26 mouse cellular contexts compared by ENCODE assay signal in genomic region chr7:96619930-96620472, GRCm38 (mm10).
DNase-seq lines count a peak whose midpoint lies in the region; ATAC-seq and TF ChIP-seq lines count a peak whose summit lies in the region.
"Had no signal": no experiment of that assay in that cellular context is flagged by ENCODE, and none has a peak within 500 bp of the region (broad histone marks: within the 10 kb centered on the region; RNA-seq: fewer than 3 reads in every experiment).

No protein-coding gene starts in this region.

- no peaks in the 10 kb centered on the region for H3K36me3 ChIP-seq in midbrain, embryonic 11.5 days (ENCODE audit: control insufficient read depth, insufficient read depth, low read length)
- H3K36me3 ChIP-seq in midbrain, postnatal 0 days (ENCODE audit: insufficient read depth, low read length), result no peaks in the 10 kb centered on the region
- H3K36me3 ChIP-seq in embryonic facial prominence, embryonic 12.5 days, result no peaks in the 10 kb centered on the region
- H3K36me3 ChIP-seq in limb, embryonic 10.5 days, result no peaks in the 10 kb centered on the region
- no peaks in the 10 kb centered on the region for H3K36me3 ChIP-seq in limb, embryonic 13.5 days
- H3K36me3 ChIP-seq: forebrain, embryonic 15.5 days; G1E had no signal

- no peak for ATAC-seq in midbrain, embryonic 11.5 days (ENCODE audit: low FRiP score)
- no peak for ATAC-seq in midbrain, postnatal 0 days (ENCODE audit: low FRiP score)
- peak; percentile 72; the same call in 1 of the 2 replicates for ATAC-seq in embryonic facial prominence, embryonic 12.5 days (ENCODE audit: insufficient number of reproducible peaks, insufficient read depth, low FRiP score, low TSS enrichment)
- 0 out of 2 replicates have a peak, but pooled peaks have one; percentile 28 for ATAC-seq in limb, embryonic 13.5 days (ENCODE audit: low FRiP score, low read depth)
- ATAC-seq: activated CD4-positive, CD25-positive, alpha-beta regulatory T cell, adult 4 months; CD4-positive, CD25-positive, alpha-beta regulatory T cell, adult 4 months; forebrain, embryonic 13.5 days; forebrain, embryonic 15.5 days; forebrain, postnatal 0 days; Patski had no signal

- H3K4me3 ChIP-seq in midbrain, embryonic 11.5 days (ENCODE audit: low read depth, low read length), result no peak overlapping the region
- no peak overlapping the region for H3K4me3 ChIP-seq in midbrain, postnatal 0 days (ENCODE audit: low read depth, low read length)
- no peak overlapping the region for H3K4me3 ChIP-seq in embryonic facial prominence, embryonic 12.5 days
- H3K4me3 ChIP-seq in limb, embryonic 10.5 days, result no peak overlapping the region
- no peak overlapping the region for H3K4me3 ChIP-seq in limb, embryonic 13.5 days
- H3K4me3 ChIP-seq: forebrain, embryonic 13.5 days; forebrain, embryonic 15.5 days had no signal

- H3K27ac ChIP-seq in midbrain, embryonic 11.5 days (ENCODE audit: low read depth, low read length), result no peak overlapping the region
- no peak overlapping the region for H3K27ac ChIP-seq in midbrain, postnatal 0 days (ENCODE audit: low read depth, low read length)
- no peak overlapping the region for H3K27ac ChIP-seq in embryonic facial prominence, embryonic 12.5 days
- H3K27ac ChIP-seq in limb, embryonic 10.5 days, result peak overlapping the region; percentile 61; the same call in 1 of the 2 replicates
- H3K27ac ChIP-seq in limb, embryonic 13.5 days, result no peak overlapping the region
- H3K27ac ChIP-seq: forebrain, embryonic 13.5 days; forebrain, embryonic 15.5 days had no signal

- peak; percentile 78 for DNase-seq in midbrain, embryonic 11.5 days (ENCODE audit: low spot score, missing footprints)
- DNase-seq in midbrain, postnatal 0 days (ENCODE audit: low spot score), result no peak
- DNase-seq in limb, embryonic 10.5 days (ENCODE audit: low spot score), result peak; percentile 56
- no peak for DNase-seq in thymus, postnatal 0 days (ENCODE audit: low spot score)
- DNase-seq in heart, postnatal 4 days, result no peak
- no peak for DNase-seq in testis, postnatal 10 days (ENCODE audit: low spot score)
- DNase-seq: adrenal gland, postnatal 10 days; adrenal gland, postnatal 25 days; B cell, adult 2 months; cerebellum, adult 11 months; cerebellum, adult 18-20 months; cerebellum, adult 8-10 months; cerebellum, adult 9-11 months; cerebellum, postnatal 14 days; cerebellum, postnatal 36 days; embryo, embryonic 11 days; forebrain, postnatal 0 days had no signal

- no peak overlapping the region for H3K9ac ChIP-seq in midbrain, embryonic 11.5 days (ENCODE audit: low read length)
- no peak overlapping the region for H3K9ac ChIP-seq in midbrain, postnatal 0 days (replicated peaks; ENCODE audit: low read length, poor library complexity, severe bottlenecking)
- H3K9ac ChIP-seq in embryonic facial prominence, embryonic 12.5 days, result no peak overlapping the region
- no peak overlapping the region for H3K9ac ChIP-seq in limb, embryonic 13.5 days
- H3K9ac ChIP-seq: forebrain, embryonic 13.5 days; forebrain, embryonic 15.5 days; forebrain, postnatal 0 days had no signal

- no peak overlapping the region for H3K4me2 ChIP-seq in midbrain, embryonic 11.5 days
- no peak overlapping the region for H3K4me2 ChIP-seq in midbrain, postnatal 0 days (ENCODE audit: low read depth, low read length, poor library complexity, severe bottlenecking)
- H3K4me2 ChIP-seq in embryonic facial prominence, embryonic 12.5 days (replicated peaks), result no peak overlapping the region
- no peak overlapping the region for H3K4me2 ChIP-seq in limb, embryonic 13.5 days (replicated peaks)
- H3K4me2 ChIP-seq: forebrain, embryonic 13.5 days; forebrain, embryonic 15.5 days had no signal

- H3K27me3 ChIP-seq in midbrain, embryonic 11.5 days (ENCODE audit: control insufficient read depth, insufficient read depth, low read length), result no peaks in the 10 kb centered on the region
- no peaks in the 10 kb centered on the region for H3K27me3 ChIP-seq in midbrain, postnatal 0 days (ENCODE audit: insufficient read depth, low read length)
- H3K27me3 ChIP-seq in embryonic facial prominence, embryonic 12.5 days, result no peaks in the 10 kb centered on the region
- peaks cover 4% of the 10 kb centered on the region; the same call in 1 of the 2 replicates for H3K27me3 ChIP-seq in limb, embryonic 10.5 days (ENCODE audit: low read depth, poor library complexity, severe bottlenecking)
- no peaks in the 10 kb centered on the region for H3K27me3 ChIP-seq in limb, embryonic 13.5 days
- H3K27me3 ChIP-seq: CH12.LX; forebrain, embryonic 13.5 days; forebrain, embryonic 15.5 days; Patski had no signal

- TF ChIP-seq CTCF in midbrain, postnatal 0 days (IDR thresholded peaks at IDR 0.05), result no peak

- no peaks in the 10 kb centered on the region for H3K4me1 ChIP-seq in midbrain, embryonic 11.5 days (ENCODE audit: control insufficient read depth, insufficient read depth, low read length)
- H3K4me1 ChIP-seq in midbrain, postnatal 0 days (ENCODE audit: insufficient read depth, low read length), result no peaks in the 10 kb centered on the region
- H3K4me1 ChIP-seq in embryonic facial prominence, embryonic 12.5 days, result peaks cover 4% of the 10 kb centered on the region; the same call in 1 of the 2 replicates
- H3K4me1 ChIP-seq in limb, embryonic 10.5 days, result peaks cover 51% of the 10 kb centered on the region
- H3K4me1 ChIP-seq in limb, embryonic 13.5 days, result peaks cover 17% of the 10 kb centered on the region
- H3K4me1 ChIP-seq: forebrain, embryonic 15.5 days had no signal

- 83% methylated on average over 4 of the region's 4 CpGs for WGBS in midbrain, embryonic 11.5 days
- 86% methylated on average over 4 of the region's 4 CpGs for WGBS in midbrain, postnatal 0 days
- 21% methylated on average over 4 of the region's 4 CpGs for whole genome bisulfite sequencing in embryonic facial prominence, embryonic 12.5 days
- WGBS in limb, embryonic 10.5 days, result 32% methylated on average over 4 of the region's 4 CpGs
- 10% methylated on average over 4 of the region's 4 CpGs for WGBS in limb, embryonic 13.5 days

- H3K9me3 ChIP-seq in midbrain, embryonic 11.5 days (ENCODE audit: control insufficient read depth, low read length), result no peaks in the 10 kb centered on the region
- no peaks in the 10 kb centered on the region for H3K9me3 ChIP-seq in midbrain, postnatal 0 days (ENCODE audit: low read length)
- H3K9me3 ChIP-seq in embryonic facial prominence, embryonic 12.5 days, result no peaks in the 10 kb centered on the region
- no peaks in the 10 kb centered on the region for H3K9me3 ChIP-seq in limb, embryonic 10.5 days (replicated peaks)
- no peaks in the 10 kb centered on the region for H3K9me3 ChIP-seq in limb, embryonic 13.5 days
- H3K9me3 ChIP-seq: forebrain, embryonic 13.5 days; forebrain, embryonic 15.5 days had no signal

Comparison
In these comparisons a context has a peak if more than half of its experiments do, and no peak if none do; other contexts are left out.
1. DNase-seq: peak in midbrain, embryonic 11.5 days (single experiment) and limb, embryonic 10.5 days (single experiment); none in midbrain, postnatal 0 days (single experiment), thymus, postnatal 0 days (single experiment), heart, postnatal 4 days (single experiment) and testis, postnatal 10 days (single experiment).
2. ATAC-seq: peak in embryonic facial prominence, embryonic 12.5 days (single experiment) and limb, embryonic 13.5 days (single experiment); none in midbrain, embryonic 11.5 days (single experiment) and midbrain, postnatal 0 days (single experiment).